Mouse (Mus musculus) left cerebral cortex, postnatal 10 days (tissue): ENCODE results near the gene Scgb2b26. TPM values are rescaled to one million over a fixed set of nuclear protein-coding genes. Genes with fewer than 3 reads are reported as not detected.
"Not testable (repeated sequence)": the region's sequence is repeated elsewhere in the genome, so short reads cannot be mapped to it uniquely, and the experiment has no call there.

Experiments used
- DNase-seq, 2 experiments: peaks; one replicate each; pipeline ENCODE4 v3.0.0; 2021 to 2022; ENCODE audit warnings: low spot score in 2 of 2, mixed read lengths in 1 of 2; ENCODE audit errors: extremely low spot score in 1 of 2
- intact Hi-C: fragments of 180-260 bp; cut with DNase I; formaldehyde crosslinking; loops from one replicate; pipeline ENCODE4 v1.15.1; 2025
- total RNA-seq, 2 experiments: library from RNA; stranded (reverse); gene quantifications; 2 replicates each; pipeline ENCODE4 v1.2.3; 2021

Gene Scgb2b26
- total RNA-seq = not detected

GRCm38 (mm10) chr7:33944940-33945339, at the start of gene Scgb2b26:
TSS of gene Scgb2b26 (minus strand) at chr7:33945040.
- intact Hi-C loops = no loop called here
- no peak for DNase-seq

- intact Hi-C loops = not testable (repeated sequence)
Observed at GRCm38 (mm10) chr7:33982281-33982680, 37.4 kb upstream of the Scgb2b26 start.

GRCm38 (mm10) chr7:33902982-33903381, 41.9 kb downstream of the Scgb2b26 start:
- no peak for DNase-seq
- intact Hi-C loops = no loop called here

More at GRCm38 (mm10) chr7:33982281-33982680, 37.4 kb upstream of the Scgb2b26 start:
- not testable (repeated sequence) for DNase-seq

GRCm38 (mm10) chr7:33900803-33901202, 44.0 kb downstream of the Scgb2b26 start:
- intact Hi-C loops = no loop called here

GRCm38 (mm10) chr7:33900007-33900406, 44.8 kb downstream of the Scgb2b26 start:
- intact Hi-C loops = no loop called here

More at GRCm38 (mm10) chr7:33900803-33901202, 44.0 kb downstream of the Scgb2b26 start:
- no peak for DNase-seq

More at GRCm38 (mm10) chr7:33900007-33900406, 44.8 kb downstream of the Scgb2b26 start:
- DNase-seq = peak in 1 of 2 experiments; percentile 20

Other genes with a start within 250 kb of the Scgb2b26 start
- not detected for gene Scgb2b24, start 205.7 kb downstream of the Scgb2b26 start, total RNA-seq
- gene Scgb1b24, start 201.2 kb downstream of the Scgb2b26 start, total RNA-seq = not detected
- not detected for gene Scgb2b27, start 68.9 kb upstream of the Scgb2b26 start, total RNA-seq
- gene Scgb1b27, start 76.4 kb upstream of the Scgb2b26 start, total RNA-seq = not detected
- not detected for gene Scgb1b30, start 150.4 kb upstream of the Scgb2b26 start, total RNA-seq
- 10 to 100 TPM; 18.5 to 21.5 TPM for gene Wtip, start 188.2 kb upstream of the Scgb2b26 start, total RNA-seq
- 10 to 100 TPM; 77.3 to 80.7 TPM for gene Uba2, start 224.6 kb upstream of the Scgb2b26 start, total RNA-seq